Mouse (Mus musculus) lung, postnatal 0 days (tissue): ENCODE measurements around the gene Irf2bp2. TPM values are rescaled to one million over a fixed set of nuclear protein-coding genes. Genes with fewer than 3 reads are reported as not detected.

ENCODE experiments used
- ATAC-seq: fragments of 200-750 bp; cut with Nextera tagmentation; 2 replicates; pipeline ENCODE4 v1.8.0; 2017; ENCODE audit warnings: moderate library complexity
- DNase-seq: peaks from one replicate; pipeline ENCODE4 v3.0.0-alpha.2; 2016; ENCODE audit warnings: low spot score
- H3K27ac ChIP-seq: fragments of 300-500 bp; sonication (generic); 2 replicates; pipeline ENCODE4 v1.5.1; 2014; ENCODE audit warnings: antibody characterized with exemption, mild to moderate bottlenecking, low read length, mixed read lengths
- H3K27me3 ChIP-seq: fragments of 300-500 bp; sonication (generic); replicated peaks from 2 replicates; pipeline ENCODE4 v1.6.1; 2014; ENCODE audit warnings: low read length, mixed read lengths; ENCODE audit not compliant: insufficient read depth
- H3K36me3 ChIP-seq: fragments of 300-500 bp; sonication (generic); 2 replicates; pipeline ENCODE4 v1.6.1; 2014; ENCODE audit warnings: low read length, mixed read lengths; ENCODE audit not compliant: insufficient read depth
- H3K4me1 ChIP-seq: fragments of 300-500 bp; sonication (generic); 2 replicates; pipeline ENCODE4 v1.6.1; 2014; ENCODE audit warnings: antibody characterized with exemption, low read depth, low read length, mixed read lengths; ENCODE audit not compliant: insufficient read depth
- H3K4me2 ChIP-seq: fragments of 300-500 bp; sonication (generic); replicated peaks from 2 replicates; pipeline ENCODE4 v1.6.1; 2014; ENCODE audit warnings: low read depth, mild to moderate bottlenecking, low read length, moderate library complexity, mixed read lengths
- H3K4me3 ChIP-seq: fragments of 300-500 bp; sonication (generic); 2 replicates; pipeline ENCODE4 v1.5.1; 2014; ENCODE audit warnings: low read depth, low read length
- H3K9ac ChIP-seq: fragments of 300-500 bp; sonication (generic); replicated peaks from 2 replicates; pipeline ENCODE4 v1.6.1; 2014; ENCODE audit warnings: low read depth, mild to moderate bottlenecking
- H3K9me3 ChIP-seq: fragments of 300-500 bp; sonication (generic); 2 replicates; pipeline ENCODE4 v1.6.1; 2016; ENCODE audit warnings: low read length, mixed read lengths
- CTCF ChIP-seq: IDR thresholded peaks from 2 replicates; pipeline ENCODE4 v1.5.1; 2016; ENCODE audit warnings: antibody characterized with exemption, mild to moderate bottlenecking
- EP300 ChIP-seq: IDR thresholded peaks from 2 replicates; pipeline ENCODE4 v1.6.1; 2016; ENCODE audit warnings: antibody characterized with exemption, mild to moderate bottlenecking, control low read depth
- WGBS: fragments of 180-500 bp; shearing (Covaris S2); extraction: QIAGEN DNeasy Blood & Tissue Kit; methylation state at CpG from one replicate; pipeline ENCODE4 v1.1.7; 2014; 5-methylcytosine and 5-hydroxymethylcytosine counted together
- polyA plus RNA-seq: library from polyadenylated mRNA; unstranded; fragments of >200 nt; fragmentation: Nextera tagmentation; extraction: Ambion mirVana; gene quantifications from 2 replicates; pipeline ENCODE4 v1.2.1, GENCODE M21; 2015

The Irf2bp2 gene
- polyA plus RNA-seq, 1 experiment from 2014 or later = 19.5 TPM

- DNase-seq (peak; percentile 37), ATAC-seq (no peak)
- Histone ChIP-seq H3K9me3 (no peaks in the 10 kb centered on the region; the same call in 1 of the 2 replicates), H3K36me3 (no peaks in the 10 kb centered on the region), H3K27me3 (no peaks in the 10 kb centered on the region), H3K9ac (no peak overlapping the region), H3K27ac (no peak overlapping the region), H3K4me3 (no peak overlapping the region), H3K4me1 (no peaks in the 10 kb centered on the region), H3K4me2 (no peak overlapping the region)
- 73% methylated on average over 3 of the region's 3 CpGs for WGBS
- TF ChIP-seq CTCF (no peak), EP300 (no peak)
These were observed 34.8 kb upstream of the Irf2bp2 start for GRCm38 (mm10) chr8:126628616-126629015.

- ATAC-seq (no peak), DNase-seq (no peak)
- Histone ChIP-seq H3K4me1 (no peaks in the 10 kb centered on the region), H3K9me3 (no peaks in the 10 kb centered on the region; the same call in 1 of the 2 replicates), H3K27me3 (no peaks in the 10 kb centered on the region), H3K9ac (no peak overlapping the region), H3K4me2 (no peak overlapping the region), H3K36me3 (no peaks in the 10 kb centered on the region), H3K4me3 (no peak overlapping the region), H3K27ac (no peak overlapping the region)
- WGBS = 86% methylated on average over 11 of the region's 11 CpGs
- TF ChIP-seq CTCF = no peak
- no peak for TF ChIP-seq EP300
These were observed 32.6 kb upstream of the Irf2bp2 start for GRCm38 (mm10) chr8:126626415-126626814.

GRCm38 (mm10) chr8:126622111-126622795 lies 28.5 kb upstream of the Irf2bp2 start:
- H3K36me3 ChIP-seq = no peaks in the 10 kb centered on the region
- ATAC-seq (no peak), DNase-seq (no peak)
- no peak overlapping the region for H3K9ac ChIP-seq
- no peak overlapping the region for H3K4me3 ChIP-seq
- H3K4me2 ChIP-seq = no peak overlapping the region
- no peak overlapping the region for H3K27ac ChIP-seq
- no peak for TF ChIP-seq EP300
- no peak for TF ChIP-seq CTCF
- no peaks in the 10 kb centered on the region for H3K27me3 ChIP-seq
- H3K9me3 ChIP-seq = no peaks in the 10 kb centered on the region
- WGBS = 87% methylated on average over 9 of the region's 9 CpGs
- H3K4me1 ChIP-seq = no peaks in the 10 kb centered on the region

- H3K36me3 ChIP-seq = no peaks in the 10 kb centered on the region
- peaks cover 5% of the 10 kb centered on the region; the same call in 1 of the 2 replicates for H3K4me1 ChIP-seq
- TF ChIP-seq CTCF = no peak
- no peak for TF ChIP-seq EP300
- no peak overlapping the region for H3K9ac ChIP-seq
- ATAC-seq (no peak), DNase-seq (no peak)
- no peak overlapping the region for H3K4me3 ChIP-seq
- H3K4me2 ChIP-seq = no peak overlapping the region
- no peaks in the 10 kb centered on the region for H3K27me3 ChIP-seq
- 71% methylated on average over 3 of the region's 3 CpGs for WGBS
- H3K9me3 ChIP-seq = no peaks in the 10 kb centered on the region
- no peak overlapping the region for H3K27ac ChIP-seq
These were observed 26.9 kb upstream of the Irf2bp2 start for GRCm38 (mm10) chr8:126620721-126621120.

- 75% methylated on average over 6 of the region's 6 CpGs for WGBS
- no peak overlapping the region for H3K4me2 ChIP-seq
- H3K9ac ChIP-seq = no peak overlapping the region
- H3K27me3 ChIP-seq = no peaks in the 10 kb centered on the region
- no peak overlapping the region for H3K27ac ChIP-seq
- DNase-seq (peak; percentile 64), ATAC-seq (peak; percentile 32)
- H3K4me1 ChIP-seq = peaks cover 12% of the 10 kb centered on the region
- no peaks in the 10 kb centered on the region for H3K9me3 ChIP-seq
- no peak overlapping the region for H3K4me3 ChIP-seq
- TF ChIP-seq EP300 (no peak; the same call in 1 of the 2 replicates), CTCF (no peak)
- H3K36me3 ChIP-seq = no peaks in the 10 kb centered on the region
These were observed 25.7 kb upstream of the Irf2bp2 start for GRCm38 (mm10) chr8:126619487-126619886.

- Histone ChIP-seq H3K27ac (no peak overlapping the region), H3K9ac (no peak overlapping the region), H3K9me3 (no peaks in the 10 kb centered on the region), H3K36me3 (no peaks in the 10 kb centered on the region), H3K27me3 (no peaks in the 10 kb centered on the region), H3K4me1 (peaks cover 12% of the 10 kb centered on the region), H3K4me2 (no peak overlapping the region), H3K4me3 (no peak overlapping the region)
- DNase-seq (no peak), ATAC-seq (no peak)
- WGBS = 84% methylated on average over 5 of the region's 5 CpGs
- TF ChIP-seq EP300 (no peak), CTCF (no peak)
These were observed 23.9 kb upstream of the Irf2bp2 start for GRCm38 (mm10) chr8:126617665-126618064.
